In the genomic region with DNA sequence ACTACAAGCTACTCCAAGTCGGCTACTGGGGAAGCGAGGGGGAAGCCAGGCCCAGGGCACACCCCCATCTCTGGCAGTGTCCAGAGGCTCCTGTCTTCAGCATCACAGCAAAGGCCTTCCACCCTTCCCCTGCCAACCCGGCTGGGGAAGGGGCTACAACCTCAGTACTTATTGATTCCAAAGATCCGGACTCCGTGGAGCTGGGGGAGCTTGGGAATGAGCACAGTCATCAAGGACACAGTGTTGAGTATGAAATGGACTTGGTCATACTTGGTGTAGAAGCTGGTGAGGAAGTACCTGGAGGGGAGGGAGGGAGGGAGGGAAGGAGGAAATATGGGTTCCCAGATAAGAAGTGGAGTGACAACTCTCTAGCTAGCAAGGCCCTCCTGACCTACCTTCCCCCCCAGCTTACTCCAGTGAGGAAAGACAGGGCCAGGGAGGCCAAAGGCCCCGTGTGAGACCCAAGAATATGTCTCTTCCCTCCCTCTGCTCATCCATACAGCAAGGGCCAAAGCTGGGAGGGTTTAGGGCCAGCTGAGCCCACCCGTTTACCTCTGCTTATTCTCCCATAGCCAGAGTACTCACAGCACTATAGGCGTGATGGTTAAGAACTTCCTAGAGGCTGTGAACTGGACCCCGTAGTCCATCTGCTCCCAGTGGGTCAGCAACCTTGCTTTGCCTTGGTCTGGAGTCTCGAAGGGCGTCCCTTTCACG, we compare ENCODE assay signal across 16 mouse cellular contexts. TPM values are rescaled to one million over a fixed set of nuclear protein-coding genes. Genes with fewer than 3 reads are reported as not detected.
DNase-seq lines count a peak whose midpoint lies in the region; ATAC-seq lines count a peak whose summit lies in the region.
"Had no signal": no experiment of that assay in that cellular context is flagged by ENCODE, and none has a peak within 500 bp of the region (broad histone marks: within the 10 kb centered on the region; RNA-seq: fewer than 3 reads in every experiment).

No protein-coding gene starts in this region.

- ATAC-seq in liver, embryonic 13.5 days (ENCODE audit: low read depth) = peak; percentile 76

- H3K36me3 ChIP-seq in embryonic facial prominence, embryonic 10.5 days (replicated peaks) = peaks cover 48% of the 10 kb centered on the region
- peaks cover 29% of the 10 kb centered on the region for H3K36me3 ChIP-seq in liver, embryonic 13.5 days

- H3K9ac ChIP-seq in liver, embryonic 13.5 days = peak overlapping the region; percentile 94
- H3K9ac ChIP-seq: embryonic facial prominence, embryonic 13.5 days; limb, embryonic 13.5 days had no signal

- peak; percentile 67 for DNase-seq in spleen, adult 12 weeks (ENCODE audit: low spot score)
- DNase-seq in spleen, adult 18-20 months = no peak
- DNase-seq in embryonic facial prominence, embryonic 10.5 days (ENCODE audit: low spot score) = no peak
- DNase-seq in liver, embryonic 13.5 days = peak; percentile 68
- no peak for DNase-seq in urinary bladder, postnatal 4 days (ENCODE audit: low spot score in 2 of 2)
- no peak for DNase-seq in adipocyte (ENCODE audit: low spot score)
- DNase-seq in cerebellum, postnatal 4 days (ENCODE audit: low spot score in 2 of 2) = no peak
- DNase-seq: adrenal gland, postnatal 10 days; cerebellum, adult 2 months; kidney, adult 18-20 months had no signal

- H3K9me3 ChIP-seq in embryonic facial prominence, embryonic 10.5 days = no peaks in the 10 kb centered on the region
- H3K9me3 ChIP-seq in liver, embryonic 13.5 days (replicated peaks) = no peaks in the 10 kb centered on the region
- H3K9me3 ChIP-seq: embryonic facial prominence, embryonic 13.5 days; limb, embryonic 13.5 days had no signal

- H3K27ac ChIP-seq in embryonic facial prominence, embryonic 10.5 days (replicated peaks) = no peak overlapping the region; the same call in 1 of the 2 replicates
- peak overlapping the region; percentile 100 for H3K27ac ChIP-seq in liver, embryonic 13.5 days
- H3K27ac ChIP-seq: embryonic facial prominence, embryonic 13.5 days; layer of hippocampus, adult 2 months; limb, embryonic 13.5 days; macrophage had no signal

- 90% methylated on average over 12 of the region's 12 CpGs for WGBS in embryonic facial prominence, embryonic 10.5 days
- 13% methylated on average over 12 of the region's 12 CpGs for WGBS in liver, embryonic 13.5 days (ENCODE audit: insufficient replicate concordance)

- peak overlapping the region; percentile 13; the same call in 1 of the 2 replicates for H3K4me3 ChIP-seq in embryonic facial prominence, embryonic 10.5 days
- H3K4me3 ChIP-seq in liver, embryonic 13.5 days (replicated peaks) = peak overlapping the region; percentile 90
- H3K4me3 ChIP-seq: embryonic facial prominence, embryonic 13.5 days; layer of hippocampus, adult 2 months; limb, embryonic 13.5 days; myocyte had no signal

- peaks cover 26% of the 10 kb centered on the region for H3K4me1 ChIP-seq in embryonic facial prominence, embryonic 10.5 days
- peaks cover 88% of the 10 kb centered on the region for H3K4me1 ChIP-seq in liver, embryonic 13.5 days (replicated peaks)

- no peaks in the 10 kb centered on the region for H3K27me3 ChIP-seq in embryonic facial prominence, embryonic 10.5 days (replicated peaks; ENCODE audit: low read depth, poor library complexity, severe bottlenecking)
- no peaks in the 10 kb centered on the region for H3K27me3 ChIP-seq in liver, embryonic 13.5 days
- H3K27me3 ChIP-seq: embryonic facial prominence, embryonic 13.5 days; limb, embryonic 13.5 days had no signal

- H3K4me2 ChIP-seq in liver, embryonic 13.5 days = peak overlapping the region; percentile 85
- H3K4me2 ChIP-seq: embryonic facial prominence, embryonic 13.5 days; limb, embryonic 13.5 days had no signal

RNA-seq across cellular contexts. Expression of a gene that starts 4.5 kb away (rescaled TPM):
- polyA plus RNA-seq in embryonic facial prominence, embryonic 10.5 days (2016; fragmentation: Nextera tagmentation; extraction: Ambion mirVana) = 56.7 and 57.7 TPM in 2 replicates
- 41.5 and 41.7 TPM in 2 replicates for polyA plus RNA-seq in liver, embryonic 13.5 days (2015; fragmentation: Nextera tagmentation; extraction: Ambion mirVana)

RNA-seq across cellular contexts. Expression of a gene that starts 15.4 kb away (rescaled TPM):
- not detected in 2 replicates for polyA plus RNA-seq in embryonic facial prominence, embryonic 10.5 days (2016; fragmentation: Nextera tagmentation; extraction: Ambion mirVana)
- polyA plus RNA-seq in liver, embryonic 13.5 days (2015; fragmentation: Nextera tagmentation; extraction: Ambion mirVana) = not detected in 2 replicates
- polyA plus RNA-seq: cerebellum, adult 2 months; embryonic facial prominence, embryonic 13.5 days; frontal cortex, adult 2 months; limb, embryonic 13.5 days; macrophage; myocyte had no signal

RNA-seq across cellular contexts. Expression of a gene that starts 31.8 kb away (rescaled TPM):
- 0.20 and 0.47 TPM in 2 replicates for polyA plus RNA-seq in embryonic facial prominence, embryonic 10.5 days (2016; fragmentation: Nextera tagmentation; extraction: Ambion mirVana)
- 0.45 and 0.58 TPM in 2 replicates for polyA plus RNA-seq in liver, embryonic 13.5 days (2015; fragmentation: Nextera tagmentation; extraction: Ambion mirVana)
- polyA plus RNA-seq: embryonic facial prominence, embryonic 13.5 days; macrophage; myocyte had no signal

RNA-seq across cellular contexts. Expression of a gene that starts 36.9 kb away (rescaled TPM):
- polyA plus RNA-seq in embryonic facial prominence, embryonic 10.5 days (2016; fragmentation: Nextera tagmentation; extraction: Ambion mirVana) = 0.05 and 0.13 TPM in 2 replicates
- polyA plus RNA-seq in liver, embryonic 13.5 days (2015; fragmentation: Nextera tagmentation; extraction: Ambion mirVana) = 0.06 TPM in 1 of 2 replicates, not detected in the other
- polyA plus RNA-seq: myocyte had no signal

RNA-seq across cellular contexts. Expression of a gene that starts 42.8 kb away (rescaled TPM):
- 1.3 and 2.0 TPM in 2 replicates for polyA plus RNA-seq in embryonic facial prominence, embryonic 10.5 days (2016; fragmentation: Nextera tagmentation; extraction: Ambion mirVana)
- 0.53 and 0.90 TPM in 2 replicates for polyA plus RNA-seq in liver, embryonic 13.5 days (2015; fragmentation: Nextera tagmentation; extraction: Ambion mirVana)
- polyA plus RNA-seq: macrophage had no signal

Comparison
In these comparisons a context has a peak if more than half of its experiments do, and no peak if none do; other contexts are left out.
1. DNase-seq: peak in spleen, adult 12 weeks (single experiment) and liver, embryonic 13.5 days (single experiment); none in spleen, adult 18-20 months (0 of 2), embryonic facial prominence, embryonic 10.5 days (single experiment), urinary bladder, postnatal 4 days (0 of 2), adipocyte (single experiment) and cerebellum, postnatal 4 days (0 of 2).